Mouse (Mus musculus) neutrophil, adult 5-6 weeks (primary cell): ENCODE results near the gene Rpl36. TPM values are rescaled to one million over a fixed set of nuclear protein-coding genes. Genes with fewer than 3 reads are reported as not detected.
A peak's percentile ranks its signal among the peaks of the same experiment; 100 is the strongest.
"Not testable (repeated sequence)": the region's sequence is repeated elsewhere in the genome, so short reads cannot be mapped to it uniquely, and the experiment has no call there.

Experiments
- ATAC-seq: fragments of 151-379, 151-347 bp; 2 replicates; pipeline ENCODE4 v1.8.0; 2017; ENCODE audit warnings: mild to moderate bottlenecking, moderate TSS enrichment; ENCODE audit not compliant: insufficient number of reproducible peaks, poor library complexity, low FRiP score, severe bottlenecking; ENCODE audit errors: extremely low read depth
- total RNA-seq: library from RNA; stranded (forward); fragments of 200-1000 nt; gene quantifications from 2 replicates; pipeline ENCODE4 v1.2.3, GENCODE M21; 2017

Gene Rpl36
- total RNA-seq, 1 experiment from 2014 or later, result 894 TPM

DNA sequence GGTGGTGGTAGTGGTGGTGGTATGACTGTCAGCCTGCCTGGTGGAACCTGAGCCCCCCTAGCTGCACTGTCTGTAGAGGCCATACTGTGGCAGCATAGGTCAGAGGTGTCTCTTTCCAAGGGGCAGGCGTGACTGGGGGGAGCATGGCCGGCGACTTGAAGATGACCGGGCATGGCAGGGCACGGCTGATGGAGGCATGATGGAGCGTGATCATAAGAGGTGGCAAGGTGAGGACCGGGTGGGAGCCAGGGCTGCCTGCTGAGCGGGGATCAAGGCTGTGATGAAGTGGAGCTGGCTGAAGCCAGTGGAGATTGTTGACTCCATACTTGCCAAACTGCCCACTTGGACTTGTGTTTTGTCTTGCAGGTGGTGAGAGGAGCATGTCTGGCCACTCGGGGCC, 7.8 kb upstream of the Rpl36 start:
- no peak for ATAC-seq

DNA sequence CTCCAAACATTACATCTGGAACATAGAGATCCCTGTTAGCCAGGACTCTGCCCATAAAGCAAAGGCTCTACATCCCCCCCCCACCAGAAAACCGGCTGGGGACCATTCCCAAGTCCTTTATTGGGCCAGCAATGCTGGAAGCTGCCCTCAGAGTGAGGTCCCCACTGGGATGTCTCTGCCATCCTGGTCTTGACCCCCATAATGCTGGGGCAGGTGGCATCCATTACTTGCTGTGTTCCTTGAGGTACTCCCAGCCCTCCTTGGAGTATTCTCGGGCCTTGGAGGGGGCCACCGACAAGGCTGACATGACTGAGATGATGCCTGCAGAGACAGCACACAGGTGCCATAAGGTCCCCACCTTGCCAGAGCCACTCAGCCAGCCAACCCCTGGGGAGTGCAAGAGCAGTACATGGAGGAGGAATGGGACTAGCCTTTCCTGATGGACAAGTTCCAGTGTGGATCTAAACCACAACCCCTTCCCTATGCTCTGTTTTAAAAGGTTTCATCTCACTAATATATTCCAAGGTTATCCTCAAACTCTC, 5.6 kb upstream of the Rpl36 start:
- no peak for ATAC-seq

DNA sequence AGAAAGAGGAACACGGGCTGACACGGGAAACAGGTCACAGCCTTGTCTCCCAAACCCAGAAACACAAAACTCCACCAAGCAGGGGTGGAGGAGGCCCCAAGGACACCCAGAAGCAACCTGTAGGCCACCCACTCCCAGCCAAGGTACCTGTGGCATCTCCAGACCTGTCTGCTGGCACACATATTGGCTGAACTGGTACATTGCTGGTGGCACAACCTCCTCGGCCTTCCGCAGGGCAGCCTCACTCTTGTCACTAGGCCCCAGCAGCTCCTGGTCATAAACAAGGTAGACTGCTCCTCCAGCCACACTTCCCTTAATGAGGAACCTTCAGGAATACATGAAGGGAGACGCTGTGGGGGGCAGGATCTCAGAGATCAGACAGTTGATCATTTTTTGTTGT, 4.5 kb upstream of the Rpl36 start:
- ATAC-seq, result no peak

DNA sequence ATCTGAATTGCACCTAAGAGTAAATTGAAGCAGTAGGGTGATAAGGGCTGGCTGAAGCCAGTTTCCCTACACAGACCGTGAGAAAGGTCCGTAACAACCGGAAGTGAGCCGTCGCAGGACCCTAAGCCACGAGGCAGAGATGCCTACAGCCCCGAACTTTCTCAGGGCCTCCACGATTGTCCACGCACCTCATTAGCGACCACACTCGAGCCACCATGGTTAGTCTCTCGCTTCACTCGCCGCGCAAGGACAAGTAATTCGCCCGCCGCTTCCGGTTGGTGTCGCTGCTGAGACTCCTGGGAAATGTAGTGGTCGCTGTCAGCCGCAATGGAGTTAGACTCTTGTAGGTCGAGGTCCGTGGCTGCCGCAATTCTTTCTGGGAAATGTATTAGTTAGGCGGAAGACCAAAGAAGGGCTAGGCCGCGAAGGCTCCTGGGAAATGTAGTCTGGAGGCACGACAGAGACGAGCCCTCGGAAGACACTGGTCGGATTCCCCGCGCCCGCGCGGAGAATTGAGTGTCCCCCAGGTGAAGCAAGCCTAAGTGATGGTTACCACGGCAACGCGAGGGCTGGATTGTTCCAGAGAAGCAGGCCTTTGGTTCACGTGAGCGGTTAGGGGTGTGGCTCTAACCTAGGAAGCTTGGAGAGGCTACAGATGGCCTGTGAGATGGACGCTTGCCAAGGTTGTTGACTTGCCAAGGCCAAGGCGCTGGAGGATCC, 3.6 kb upstream of the Rpl36 start, which contains the start of gene 2410015M20Rik:
Gene 2410015M20Rik, minus strand, starts transcription at position 320 of the 720 bp plus-strand sequence.
- peak; percentile 90 for ATAC-seq

DNA sequence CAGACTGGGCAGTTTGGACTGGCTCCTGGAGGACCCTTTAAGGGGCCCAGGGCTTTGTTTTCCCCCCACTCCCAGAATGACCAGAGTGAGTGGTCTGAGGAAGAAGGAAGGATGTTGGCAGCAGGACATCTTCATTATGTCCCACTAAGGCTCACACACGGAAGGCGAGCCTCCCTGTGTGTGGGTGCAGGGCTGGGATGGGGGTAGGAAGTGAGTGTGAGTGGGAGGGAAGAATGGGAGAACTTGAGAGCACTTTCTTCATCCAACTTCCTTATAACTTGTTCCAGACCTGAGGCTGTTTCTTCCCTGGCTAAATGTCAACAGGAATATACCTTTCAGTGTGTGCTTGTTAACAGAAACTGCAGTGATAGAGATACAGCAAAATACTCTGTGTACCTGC, 1.9 kb upstream of the Rpl36 start:
- no peak for ATAC-seq

DNA sequence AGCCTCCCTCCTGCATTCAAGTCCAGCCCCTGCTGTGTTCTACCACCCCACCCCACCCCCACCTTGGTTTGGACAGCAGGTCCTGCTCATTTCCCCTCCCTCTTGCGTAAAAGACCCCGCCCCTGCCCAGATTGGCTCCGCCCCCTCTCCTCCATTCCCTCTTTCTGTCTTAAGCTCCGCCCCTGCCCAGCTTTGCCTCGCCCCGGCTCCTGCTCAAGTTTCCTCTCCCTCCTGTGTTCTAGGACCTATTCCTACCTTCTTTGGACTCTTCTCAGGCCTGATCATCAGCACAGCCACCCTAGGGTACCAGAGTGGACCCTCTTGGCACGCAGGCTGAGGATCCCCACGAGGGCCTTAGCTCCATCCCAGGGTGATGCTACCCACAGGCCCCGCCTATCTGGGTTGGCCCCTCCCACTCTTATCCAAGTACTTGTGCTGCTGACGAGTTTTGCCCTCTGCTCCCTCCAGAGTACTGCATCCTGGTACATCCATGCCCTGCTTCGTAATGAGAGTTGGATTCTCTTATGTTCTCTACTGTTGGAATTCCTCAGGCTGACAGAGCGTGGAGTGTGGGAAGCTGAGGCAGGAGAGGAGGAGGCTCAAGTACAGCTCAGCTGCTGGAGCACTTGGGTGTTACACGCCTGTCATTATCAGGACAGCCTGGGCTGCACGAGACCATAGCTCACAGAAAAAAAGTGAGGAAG, 1.2 kb upstream of the Rpl36 start:
- no peak for ATAC-seq

DNA sequence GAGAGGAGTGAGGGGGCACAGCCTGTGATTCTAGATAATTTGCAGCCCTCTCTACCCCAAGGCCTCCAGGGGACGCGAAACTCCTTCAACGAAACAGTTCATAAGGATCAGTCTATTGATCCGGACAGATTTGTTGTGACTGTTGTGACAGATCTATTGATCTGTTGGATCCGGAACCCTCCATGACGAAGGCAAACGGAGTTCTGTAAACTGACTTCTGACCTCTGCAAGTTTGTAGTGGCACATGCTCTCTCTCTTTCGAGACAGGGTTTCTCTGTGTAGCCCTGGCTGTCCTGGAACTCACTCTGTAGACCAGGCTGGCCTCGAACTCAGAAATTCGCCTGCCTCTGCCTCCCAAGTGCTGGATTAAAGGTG, 664 bp upstream of the Rpl36 start:
- not testable (repeated sequence) for ATAC-seq

DNA sequence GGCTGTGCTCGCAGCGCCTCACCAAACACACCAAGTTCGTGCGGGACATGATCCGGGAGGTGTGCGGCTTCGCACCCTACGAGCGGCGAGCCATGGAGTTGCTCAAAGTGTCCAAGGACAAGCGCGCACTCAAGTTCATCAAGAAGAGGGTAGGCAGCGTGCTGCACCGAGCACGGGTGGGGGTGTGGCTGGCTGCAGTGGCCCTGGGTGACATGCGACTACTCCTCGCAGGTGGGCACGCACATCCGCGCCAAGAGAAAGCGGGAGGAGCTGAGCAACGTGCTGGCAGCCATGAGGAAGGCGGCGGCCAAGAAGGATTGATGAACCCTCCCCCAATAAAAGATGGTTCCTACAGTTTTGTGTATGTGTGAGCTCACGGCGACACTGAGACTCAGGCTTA, 677 bp downstream of the Rpl36 start:
- not testable (repeated sequence) for ATAC-seq

DNA sequence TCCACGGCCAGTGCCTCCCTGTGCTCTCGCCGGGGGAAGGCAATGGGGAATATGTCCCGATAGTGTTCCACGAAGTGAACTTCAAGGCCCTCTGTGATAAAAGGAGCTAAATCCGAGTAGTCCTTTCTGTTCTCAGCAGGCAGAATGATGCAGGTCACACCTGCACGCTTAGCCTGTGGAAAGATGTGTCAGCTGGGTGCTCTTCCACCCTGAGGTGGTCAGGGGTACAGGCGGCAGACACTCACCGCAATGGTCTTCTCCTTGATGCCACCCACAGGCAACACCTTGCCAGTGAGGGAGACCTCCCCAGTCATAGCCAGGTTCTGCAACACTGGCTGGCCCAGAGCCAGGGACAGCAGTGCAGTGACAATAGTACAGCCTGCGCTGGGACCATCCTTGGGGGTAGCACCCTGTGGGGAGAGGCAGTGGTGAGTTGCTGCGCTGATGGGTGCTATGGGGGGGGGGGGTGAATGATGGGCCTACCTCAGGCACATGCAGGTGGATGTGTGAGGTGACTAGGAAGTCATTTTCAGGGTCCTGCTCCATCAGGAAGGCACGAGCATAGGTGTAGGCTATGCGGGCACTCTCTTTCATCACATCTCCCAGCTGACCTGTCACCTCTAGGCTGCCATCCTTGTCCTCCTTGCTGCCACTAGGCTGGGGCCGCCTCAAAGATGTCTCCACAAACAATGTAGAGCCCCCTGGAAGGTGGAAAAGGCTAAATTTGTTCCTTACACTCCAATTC, 1.3 kb downstream of the Rpl36 start:
- no peak for ATAC-seq

DNA sequence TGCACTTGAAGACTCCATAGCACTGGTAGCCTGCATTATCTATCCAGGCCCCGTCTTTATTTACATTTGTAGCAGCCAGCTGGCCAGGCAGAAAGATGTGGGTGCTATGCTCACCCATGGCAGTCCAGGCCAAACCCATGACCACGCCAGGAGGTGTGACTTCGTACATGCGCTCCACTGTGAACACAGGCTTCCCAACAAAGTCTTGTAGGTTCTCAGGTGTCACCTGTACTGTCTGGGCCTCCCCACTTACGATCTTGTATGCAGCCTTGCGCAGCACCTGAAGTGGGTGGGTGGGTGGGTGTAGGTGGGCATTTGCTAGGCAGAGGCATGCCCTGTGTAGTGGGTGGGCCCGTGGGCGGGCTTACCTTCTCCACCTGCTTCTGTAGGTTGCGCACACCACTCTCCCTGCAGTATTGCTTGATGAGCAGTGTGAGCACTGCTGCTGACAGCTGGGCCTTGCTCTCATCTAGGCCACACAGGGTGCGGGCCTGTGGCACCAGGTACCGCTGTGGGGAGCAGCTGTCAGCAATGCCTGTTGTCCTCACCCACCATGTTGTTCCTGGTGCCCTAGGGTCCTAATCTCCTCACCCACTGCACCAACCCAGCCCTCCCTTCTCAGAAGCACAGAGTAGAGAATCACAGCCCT, 2.0 kb downstream of the Rpl36 start:
- ATAC-seq, result no peak

DNA sequence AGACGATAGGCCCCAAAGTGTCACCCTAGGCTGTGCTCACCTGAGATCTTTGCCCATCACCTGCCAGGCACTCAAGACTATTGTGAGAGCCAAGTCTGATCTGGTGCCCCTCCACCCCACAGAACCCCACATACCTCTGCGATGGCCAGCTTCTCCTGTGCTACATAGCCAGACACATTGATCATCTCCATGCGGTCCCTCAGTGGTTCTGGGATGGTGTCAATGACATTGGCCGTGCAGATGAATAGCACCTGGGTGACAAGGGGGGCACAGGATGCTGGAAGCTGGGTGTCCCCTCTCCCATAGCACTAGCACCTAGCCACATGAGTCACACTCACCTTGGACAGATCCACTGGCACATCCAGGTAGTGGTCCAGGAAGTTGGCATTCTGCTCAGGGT, 2.6 kb downstream of the Rpl36 start:
- ATAC-seq, result no peak

DNA sequence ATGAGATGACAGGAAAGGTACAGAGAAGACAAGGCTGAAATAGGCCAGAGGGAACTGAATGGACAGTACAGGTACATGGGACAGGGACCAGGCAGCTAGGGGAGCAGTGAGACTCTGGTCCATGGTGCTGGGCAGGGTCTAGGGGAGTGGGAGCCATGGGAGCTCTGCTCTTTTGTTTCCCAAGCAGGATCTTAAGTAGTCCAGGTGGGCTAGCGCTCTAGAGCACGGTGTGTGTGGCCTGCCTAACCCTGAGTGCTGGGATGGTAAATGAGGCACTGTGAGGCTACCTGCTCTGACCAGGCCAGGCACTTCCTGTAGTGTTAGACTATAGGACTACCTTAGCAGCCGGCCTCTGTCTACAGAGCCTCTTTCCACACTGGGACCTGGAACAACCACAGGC, 3.5 kb downstream of the Rpl36 start:
- ATAC-seq, result no peak

DNA sequence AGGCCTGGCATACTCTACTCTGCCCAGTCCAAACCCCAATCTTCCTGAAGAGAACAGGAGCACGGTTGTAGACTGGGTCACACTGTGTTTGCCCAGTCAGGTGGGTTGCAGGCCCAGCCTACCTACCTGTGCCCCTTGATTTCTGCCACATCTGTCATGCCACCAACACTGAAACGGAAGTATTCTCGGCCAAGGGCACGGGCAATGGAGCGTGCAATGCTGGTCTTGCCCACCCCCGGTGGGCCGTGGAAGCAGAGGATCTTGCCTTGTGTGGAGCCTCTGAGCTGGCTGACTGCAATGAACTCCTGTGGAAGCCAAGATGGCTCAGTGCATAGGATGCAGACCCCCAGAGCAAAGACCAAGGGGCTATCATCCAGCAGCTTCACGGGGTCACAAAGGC, 4.4 kb downstream of the Rpl36 start:
- ATAC-seq, result no peak

DNA sequence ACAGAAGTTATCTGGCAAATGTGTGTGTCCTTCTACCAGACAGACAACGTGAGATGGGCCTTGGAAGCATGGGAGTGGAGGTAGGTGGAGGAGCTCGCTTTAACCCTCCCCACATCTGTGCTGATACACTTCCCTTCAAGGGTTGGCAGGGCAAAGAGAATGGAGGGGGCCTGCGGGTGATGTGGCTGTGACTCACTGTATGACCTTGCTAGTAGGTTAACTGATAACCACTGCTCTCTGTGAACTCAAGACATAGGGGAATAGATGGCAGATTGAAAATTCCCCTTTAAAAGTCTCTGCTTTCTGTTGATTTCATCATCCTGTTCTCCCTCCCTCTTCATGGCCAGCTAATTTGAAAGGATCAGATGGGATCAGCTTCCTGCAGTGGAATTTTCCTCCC, 12.3 kb downstream of the Rpl36 start:
- ATAC-seq, result no peak

DNA sequence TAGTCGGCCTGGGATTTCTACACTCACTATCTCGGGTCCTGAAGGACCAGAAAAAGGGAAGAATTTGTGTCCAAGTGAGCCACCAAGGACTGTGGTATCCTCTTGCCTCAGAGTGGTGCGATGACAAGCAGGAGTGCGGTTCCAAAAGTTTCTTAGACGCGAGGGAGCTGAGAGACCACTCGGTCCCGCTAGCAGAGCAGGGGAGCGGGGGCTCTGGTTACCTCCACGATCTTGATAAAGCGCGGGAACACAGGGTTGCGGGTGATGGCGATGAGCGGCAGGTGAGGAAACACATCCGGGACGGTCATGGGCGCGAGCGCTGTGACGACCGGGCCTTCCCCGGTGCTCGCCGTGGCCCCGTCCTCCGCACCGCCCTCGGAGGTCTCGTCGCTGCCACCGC, 13.0 kb downstream of the Rpl36 start:
- no peak for ATAC-seq

DNA sequence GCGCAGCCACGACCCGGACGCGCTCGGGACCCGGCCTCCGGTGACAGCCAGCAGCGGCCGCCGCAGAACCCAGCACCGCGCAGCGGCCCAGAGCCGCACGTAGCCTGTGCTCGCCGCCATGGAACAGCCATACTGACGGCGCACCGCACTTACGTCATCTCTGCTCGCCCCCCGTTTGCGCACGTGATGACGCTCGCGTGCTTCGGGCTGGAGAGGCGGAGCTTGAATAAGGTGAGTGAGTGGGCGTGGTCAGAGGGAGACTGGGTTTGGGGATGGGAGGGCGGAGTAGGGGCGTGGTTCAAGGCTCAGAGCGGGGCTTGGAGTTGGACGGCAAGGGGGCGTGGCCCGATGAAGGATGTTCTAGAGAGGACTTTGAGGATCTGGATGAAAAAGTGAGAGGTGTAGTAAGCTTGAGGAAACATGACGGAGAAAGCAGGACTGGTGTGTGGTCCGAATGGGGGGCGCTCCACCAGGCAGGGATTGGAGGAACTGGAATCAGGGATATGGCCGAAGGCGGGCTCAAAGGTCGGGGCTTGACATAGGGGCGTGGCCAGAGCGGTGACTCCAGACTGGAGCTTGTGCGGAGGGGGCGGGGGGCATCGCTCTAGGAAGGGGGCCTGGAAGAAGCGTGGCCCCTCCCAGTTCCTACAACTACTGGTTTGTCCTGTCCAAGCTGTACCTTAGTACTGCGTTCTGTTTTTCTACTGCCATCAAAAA, 13.7 kb downstream of the Rpl36 start, which contains the start of gene Lonp1:
Gene Lonp1, minus strand, starts transcription at position 134 of the 717 bp plus-strand sequence.
- peak; percentile 95 for ATAC-seq

DNA sequence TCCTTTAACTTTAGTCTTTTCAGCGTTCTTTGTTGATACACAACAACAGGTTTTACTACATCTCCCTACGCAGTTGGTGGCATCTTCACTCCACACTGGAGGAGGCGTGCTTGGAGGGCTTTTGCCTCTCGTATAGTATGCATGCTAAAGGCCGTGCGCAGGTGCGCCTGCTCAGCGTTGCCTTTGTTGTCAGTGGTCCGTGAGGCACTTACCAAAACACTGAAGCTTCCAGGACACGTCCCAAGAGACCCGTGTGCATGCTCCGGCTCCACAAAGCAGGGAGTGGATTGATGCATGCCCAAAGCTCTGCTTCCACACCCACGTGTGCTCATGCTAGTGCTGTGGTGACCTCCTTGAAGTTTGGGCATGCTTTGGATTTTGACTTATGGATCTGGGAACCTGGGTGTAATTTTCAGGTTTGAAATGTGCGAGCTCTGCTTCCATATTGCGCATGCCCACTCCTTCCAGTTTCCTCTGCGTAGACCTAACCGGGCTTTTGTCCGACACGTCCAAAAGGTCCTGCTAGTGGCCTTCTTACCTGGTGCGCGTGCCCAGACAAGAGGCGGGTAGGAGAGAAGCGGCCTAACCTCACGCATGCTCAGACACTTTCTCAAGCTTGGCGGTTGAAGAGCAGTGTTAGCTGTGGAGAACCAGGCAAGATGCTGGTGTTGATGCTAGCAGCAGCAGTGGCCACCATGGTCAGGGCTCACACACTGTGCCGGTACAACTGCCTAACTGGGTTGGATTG, 14.5 kb downstream of the Rpl36 start, which contains the start of gene Catsperd:
Gene Catsperd, plus strand, starts transcription at position 614 of the 748 bp plus-strand sequence.
- no peak for ATAC-seq
